ENCODE assay signal across 9 mouse cellular contexts in the genomic region with DNA sequence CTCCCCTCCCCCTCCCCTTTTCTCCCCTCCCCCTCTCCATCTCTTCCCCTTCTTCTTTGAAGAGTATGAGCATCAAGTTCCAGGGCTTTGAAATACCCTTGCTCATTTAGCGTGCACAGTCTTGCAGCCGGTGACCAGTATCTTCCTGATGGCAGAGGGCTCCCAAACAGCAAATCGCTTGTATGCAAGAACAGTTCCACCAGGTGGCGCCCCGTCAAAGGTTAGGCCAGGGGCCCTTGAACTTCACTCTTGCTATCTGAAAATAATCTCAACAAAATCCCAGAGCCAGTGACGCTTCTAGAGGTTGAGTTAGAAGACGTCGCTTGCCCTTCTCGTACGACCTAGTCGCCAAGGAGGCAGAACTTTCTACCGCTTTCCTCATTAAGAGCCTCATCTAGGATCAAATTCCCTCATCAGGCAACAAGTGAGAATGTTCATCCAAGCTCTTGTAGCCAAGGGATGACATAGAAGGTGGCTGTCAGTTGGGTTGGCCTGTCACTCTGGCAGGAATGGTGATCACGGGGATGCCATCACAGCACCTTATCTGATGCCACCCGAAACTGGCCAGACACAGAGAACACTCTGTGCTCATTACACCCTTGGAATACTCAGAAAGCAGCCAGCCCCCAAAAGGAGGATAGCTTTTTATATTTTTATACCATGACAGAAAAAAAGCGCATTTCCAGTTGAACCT.
DNase-seq lines count a peak whose midpoint lies in the region; ATAC-seq lines count a peak whose summit lies in the region.
"Had no signal": no experiment of that assay in that cellular context is flagged by ENCODE, and none has a peak within 500 bp of the region (broad histone marks: within the 10 kb centered on the region; RNA-seq: fewer than 3 reads in every experiment).

No protein-coding gene starts in this region.

- no peak overlapping the region for H3K27ac ChIP-seq in intestine, embryonic 14.5 days (ENCODE audit: low read depth)
- H3K27ac ChIP-seq: neural tube, embryonic 12.5 days had no signal

- no peaks in the 10 kb centered on the region for H3K4me1 ChIP-seq in intestine, embryonic 14.5 days (replicated peaks; ENCODE audit: control insufficient read depth, insufficient read depth, low read length)
- H3K4me1 ChIP-seq: neural tube, embryonic 12.5 days had no signal

- ATAC-seq in intestine, embryonic 14.5 days (replicated peaks; ENCODE audit: low FRiP score, low TSS enrichment, low read depth), result peak; percentile 75; the same call in 1 of the 2 replicates
- ATAC-seq in erythroblast, adult 5-6 weeks (replicated peaks; ENCODE audit: low FRiP score, poor library complexity, severe bottlenecking), result no peak

- H3K4me3 ChIP-seq in intestine, embryonic 14.5 days (ENCODE audit: low read depth, low read length), result no peak overlapping the region
- H3K4me3 ChIP-seq: neural tube, embryonic 12.5 days had no signal

- 30% methylated on average over 15 of the region's 15 CpGs for WGBS in intestine, embryonic 14.5 days

- no peaks in the 10 kb centered on the region for H3K9me3 ChIP-seq in intestine, embryonic 14.5 days (ENCODE audit: control insufficient read depth, low read length)
- H3K9me3 ChIP-seq: neural tube, embryonic 12.5 days had no signal

- no peaks in the 10 kb centered on the region for H3K27me3 ChIP-seq in intestine, embryonic 14.5 days (replicated peaks; ENCODE audit: control insufficient read depth, insufficient read depth, low read length)
- H3K27me3 ChIP-seq: neural tube, embryonic 12.5 days had no signal

- DNase-seq in NIH3T3 (ENCODE audit: low read depth), result peak; percentile 93
- peak; percentile 82 for DNase-seq in cerebellum, adult 11 months
- DNase-seq in frontal cortex, postnatal 25 days (ENCODE audit: low spot score in 2 of 2), result peak; percentile 71 to 78
- peak; percentile 92 for DNase-seq in intestine, embryonic 14.5 days (ENCODE audit: low spot score)
- DNase-seq in left cerebral cortex, adult 8-10 months (ENCODE audit: low spot score in 2 of 2), result peak; percentile 36 to 77
- DNase-seq in mesoderm, embryonic 11.5 days (ENCODE audit: low read depth, low spot score), result peak; percentile 79
- peak; percentile 79 for DNase-seq in right cerebral cortex, postnatal 4 days

- H3K36me3 ChIP-seq in intestine, embryonic 14.5 days (ENCODE audit: control insufficient read depth, insufficient read depth, low read length), result no peaks in the 10 kb centered on the region
- H3K36me3 ChIP-seq: neural tube, embryonic 12.5 days had no signal

- no peak overlapping the region for H3K4me2 ChIP-seq in intestine, embryonic 14.5 days (ENCODE audit: low read length)
- H3K4me2 ChIP-seq: neural tube, embryonic 12.5 days had no signal

- no peak overlapping the region for H3K9ac ChIP-seq in intestine, embryonic 14.5 days (ENCODE audit: low read length)
- H3K9ac ChIP-seq: neural tube, embryonic 12.5 days had no signal
